Mouse (Mus musculus) heart, adult 10 weeks (tissue): ENCODE data around the gene Kmt5b. TPM values are rescaled to one million over a fixed set of nuclear protein-coding genes. Genes with fewer than 3 reads are reported as not detected.

Experiments used
- polyA plus RNA-seq: library from polyadenylated mRNA; stranded (reverse); fragments of 350-450 nt; fragmentation: Illumina TruSeq; extraction: RNeasy Lipid Tissue Mini Kit (QIAGEN cat#74804); gene quantifications from one replicate; pipeline ENCODE4 v1.2.3, GENCODE M21; 2014; ENCODE audit warnings: low read depth, low replicate concordance

Kmt5b gene
- polyA plus RNA-seq = 22.8 TPM

DNA sequence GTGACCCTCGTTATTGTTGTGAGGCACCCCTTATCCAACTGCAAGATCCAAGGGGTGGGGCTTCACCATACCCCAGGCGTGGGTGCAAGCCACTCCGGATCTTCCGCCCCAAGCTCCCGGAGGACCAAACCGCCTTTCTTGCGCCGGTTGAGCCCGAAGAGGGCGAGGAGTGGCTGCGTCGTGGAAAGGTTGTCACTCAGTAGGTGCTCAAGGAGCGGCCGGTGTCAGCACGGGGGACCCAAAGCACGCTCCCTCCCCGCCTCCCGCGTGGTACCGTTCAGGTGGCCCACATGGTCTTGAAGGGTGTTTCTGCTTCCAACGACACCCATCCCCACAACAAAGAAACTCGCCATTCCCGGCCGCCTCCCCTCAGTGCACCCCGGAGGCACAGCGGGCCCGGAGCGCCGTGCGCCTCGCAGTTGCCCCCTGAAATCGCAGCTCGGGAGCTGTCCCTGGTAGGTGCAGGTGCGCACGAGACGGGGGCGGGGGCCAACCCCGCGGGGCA, at the start of gene Kmt5b:
Gene Kmt5b, plus strand, starts transcription at position 146 of the 505 bp plus-strand sequence.

GRCm38 (mm10) chr19:3851502-3851962, 84.3 kb downstream of the Kmt5b start, which contains the start of gene Chka:
TSS of gene Chka (plus strand) at chr19:3851773.

Other genes starting within 250 kb of the Kmt5b start
- 72.0 TPM for gene Ppp6r3, start 191.7 kb upstream of the Kmt5b start, polyA plus RNA-seq
- gene Lrp5, start 80.9 kb upstream of the Kmt5b start, polyA plus RNA-seq = 30.7 TPM
- 9.9 TPM for gene 1810055G02Rik, start 59.1 kb upstream of the Kmt5b start, polyA plus RNA-seq
- 10.1 TPM for gene Chka, start 84.4 kb downstream of the Kmt5b start, polyA plus RNA-seq
- 21.1 TPM for gene Tcirg1, start 139.7 kb downstream of the Kmt5b start, polyA plus RNA-seq
- gene Ndufs8, start 145.4 kb downstream of the Kmt5b start, polyA plus RNA-seq = 561 TPM
- gene Aldh3b1, start 162.4 kb downstream of the Kmt5b start, polyA plus RNA-seq = 2.2 TPM
- gene Unc93b1, start 167.8 kb downstream of the Kmt5b start, polyA plus RNA-seq = 19.0 TPM
- gene Aldh3b3, start 191.2 kb downstream of the Kmt5b start, polyA plus RNA-seq = 2.3 TPM
- 0.37 TPM for gene Aldh3b2, start 204.9 kb downstream of the Kmt5b start, polyA plus RNA-seq
- 51.1 TPM for gene Acy3, start 219.1 kb downstream of the Kmt5b start, polyA plus RNA-seq
- not detected for gene Tbx10, start 225.3 kb downstream of the Kmt5b start, polyA plus RNA-seq
- 167 TPM for gene Nudt8, start 233.2 kb downstream of the Kmt5b start, polyA plus RNA-seq
- gene Gm49405, start 233.2 kb downstream of the Kmt5b start, polyA plus RNA-seq = 9.5 TPM
- gene Doc2g, start 235.9 kb downstream of the Kmt5b start, polyA plus RNA-seq = 265 TPM
- 979 TPM for gene Ndufv1, start 245.4 kb downstream of the Kmt5b start, polyA plus RNA-seq